Mouse (Mus musculus) gastrocnemius, postnatal 25 days (tissue): ENCODE results near the gene Gm7347. TPM values are rescaled to one million over a fixed set of nuclear protein-coding genes. Genes with fewer than 3 reads are reported as not detected.
"Not testable (repeated sequence)": the region's sequence is repeated elsewhere in the genome, so short reads cannot be mapped to it uniquely, and the experiment has no call there.

Source experiments
- DNase-seq: peaks from one replicate; pipeline ENCODE4 v3.0.0; 2022
- long read RNA-seq, 2 experiments: library from polyadenylated mRNA; stranded (forward); transcript quantifications; one replicate each; pipeline ENCODE4 v2.0.0; 2021
- total RNA-seq, 2 experiments: library from RNA; stranded (reverse); gene quantifications; 1 replicate in 1 of 2; 2 replicates in 1 of 2; pipeline ENCODE4 v1.2.3; 2021

The Gm7347 gene
- not detected for total RNA-seq
- long read RNA-seq, experiment 1 = 0 reads
- long read RNA-seq, experiment 2 = 0 reads

DNA sequence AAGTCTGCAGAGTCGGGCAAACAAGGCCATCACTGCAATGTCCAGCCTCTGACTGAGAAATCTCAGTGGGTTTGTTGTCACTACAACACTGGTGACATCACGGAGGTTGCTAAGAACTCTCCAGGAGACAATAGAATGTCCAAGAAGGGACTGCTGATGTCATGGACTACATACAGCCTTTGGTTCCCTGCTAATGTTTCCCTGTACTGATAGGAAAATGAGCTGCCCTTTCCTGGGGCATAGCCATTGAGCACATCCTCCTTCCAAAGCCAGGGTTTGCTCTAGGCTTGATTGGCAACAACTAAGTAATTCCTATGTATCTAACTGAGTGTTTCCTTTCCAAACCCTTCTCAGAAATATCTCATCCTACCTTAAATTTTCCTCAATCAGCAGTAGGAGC, at the start of gene Gm7347:
TSS of gene Gm7347 (minus strand) at position 101 of the 400 bp plus-strand sequence.
- not testable (repeated sequence) for DNase-seq

DNA sequence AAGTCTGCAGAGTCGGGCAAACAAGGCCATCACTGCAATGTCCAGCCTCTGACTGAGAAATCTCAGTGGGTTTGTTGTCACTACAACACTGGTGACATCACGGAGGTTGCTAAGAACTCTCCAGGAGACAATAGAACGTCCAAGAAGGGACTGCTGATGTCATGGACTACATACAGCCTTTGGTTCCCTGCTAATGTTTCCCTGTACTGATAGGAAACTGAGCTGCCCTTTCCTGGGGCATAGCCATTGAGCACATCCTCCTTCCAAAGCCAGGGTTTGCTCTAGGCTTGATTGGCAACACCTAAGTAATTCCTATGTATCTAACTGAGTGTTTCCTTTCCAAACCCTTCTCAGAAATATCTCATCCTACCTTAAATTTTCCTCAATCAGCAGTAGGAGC, 46.9 kb upstream of the Gm7347 start, which contains the start of gene 5031410I06Rik:
TSS of gene 5031410I06Rik (minus strand) at position 101 of the 400 bp plus-strand sequence.
- not testable (repeated sequence) for DNase-seq

DNA sequence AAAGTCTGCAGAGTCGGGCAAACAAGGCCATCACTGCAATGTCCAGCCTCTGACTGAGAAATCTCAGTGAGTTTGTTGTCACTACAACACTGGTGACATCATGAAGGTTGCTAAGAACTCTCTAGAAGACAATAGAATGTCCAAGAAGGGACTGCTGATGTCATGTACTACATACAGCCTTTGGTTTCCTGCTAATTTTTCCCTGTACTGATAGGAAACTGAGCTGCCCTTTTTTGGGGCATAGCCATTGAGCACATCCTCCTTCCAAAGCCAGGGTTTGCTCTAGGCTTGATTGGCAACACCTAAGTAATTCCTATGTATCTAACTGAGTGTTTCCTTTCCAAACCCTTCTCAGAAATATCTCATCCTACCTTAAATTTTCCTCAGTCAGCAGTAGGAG, 30.8 kb upstream of the Gm7347 start, which contains the start of gene Gm10471:
TSS of gene Gm10471 (minus strand) at position 101 of the 400 bp plus-strand sequence.
- not testable (repeated sequence) for DNase-seq

DNA sequence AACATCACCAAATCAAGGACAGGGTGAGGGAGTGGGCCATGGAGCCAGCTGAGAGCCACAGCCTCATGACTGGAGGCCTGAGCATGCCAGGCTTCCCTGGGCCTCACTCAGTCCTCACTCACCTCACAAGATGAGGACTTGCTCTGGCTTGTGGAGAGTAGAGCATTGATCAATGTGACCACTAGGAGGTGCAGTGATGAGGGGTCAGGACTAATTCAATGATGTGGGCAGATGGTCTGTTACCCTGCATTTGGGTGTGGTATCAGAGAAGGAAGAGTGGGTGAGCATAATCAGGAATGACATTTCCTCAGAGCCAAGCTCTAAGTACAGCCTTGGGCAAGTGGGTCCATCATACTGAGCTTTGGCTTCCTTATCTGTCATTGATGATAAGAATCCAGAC, 20.6 kb upstream of the Gm7347 start:
- DNase-seq = not testable (repeated sequence)

DNA sequence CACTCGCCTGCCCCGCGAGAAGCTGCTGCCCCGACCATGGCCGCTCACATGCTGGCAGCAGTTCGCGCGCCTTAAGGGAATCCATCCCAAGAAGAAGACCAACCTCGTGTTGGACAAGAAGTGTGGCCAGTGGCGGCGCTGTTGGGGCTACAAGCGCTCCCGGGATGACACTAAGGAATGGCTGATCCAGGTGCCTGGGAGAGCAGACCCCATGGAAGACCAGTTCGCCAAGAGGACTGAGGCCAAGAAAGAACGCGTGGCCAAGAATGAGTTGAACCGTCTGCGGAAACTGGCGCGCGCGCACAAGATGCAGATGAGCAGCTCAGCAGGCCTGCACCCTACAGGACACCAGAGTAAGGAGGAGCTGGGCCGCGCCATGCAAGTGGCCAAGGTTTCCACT, 12.3 kb upstream of the Gm7347 start:
- DNase-seq = no peak

DNA sequence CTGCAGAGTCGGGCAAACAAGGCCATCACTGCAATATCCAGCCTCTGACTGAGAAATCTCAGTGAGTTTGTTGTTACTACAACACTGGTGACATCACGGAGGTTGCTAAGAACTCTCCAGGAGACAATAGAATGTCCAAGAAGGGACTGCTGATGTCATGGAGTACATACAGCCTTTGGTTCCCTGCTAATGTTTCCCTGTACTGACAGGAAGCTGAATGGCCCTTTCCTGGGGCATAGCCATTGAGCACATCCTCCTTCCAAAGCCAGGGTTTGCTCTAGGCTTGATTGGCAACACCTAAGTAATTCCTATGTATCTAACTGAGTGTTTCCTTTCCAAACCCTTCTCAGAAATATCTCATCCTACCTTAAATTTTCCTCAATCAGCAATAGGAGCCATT, 18.9 kb downstream of the Gm7347 start, which contains the start of gene Speer4a:
TSS of gene Speer4a (minus strand) at position 101 of the 400 bp plus-strand sequence.
- not testable (repeated sequence) for DNase-seq

DNA sequence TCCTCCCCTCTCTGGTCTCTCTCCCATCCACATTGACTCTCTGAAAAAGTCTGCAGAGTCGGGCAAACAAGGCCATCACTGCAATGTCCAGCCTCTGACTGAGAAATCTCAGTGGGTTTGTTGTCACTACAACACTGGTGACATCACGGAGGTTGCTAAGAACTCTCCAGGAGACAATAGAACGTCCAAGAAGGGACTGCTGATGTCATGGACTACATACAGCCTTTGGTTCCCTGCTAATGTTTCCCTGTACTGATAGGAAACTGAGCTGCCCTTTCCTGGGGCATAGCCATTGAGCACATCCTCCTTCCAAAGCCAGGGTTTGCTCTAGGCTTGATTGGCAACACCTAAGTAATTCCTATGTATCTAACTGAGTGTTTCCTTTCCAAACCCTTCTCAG, 35.6 kb downstream of the Gm7347 start, which contains the start of gene Gm5862:
TSS of gene Gm5862 (minus strand) at position 101 of the 400 bp plus-strand sequence.
- not testable (repeated sequence) for DNase-seq

DNA sequence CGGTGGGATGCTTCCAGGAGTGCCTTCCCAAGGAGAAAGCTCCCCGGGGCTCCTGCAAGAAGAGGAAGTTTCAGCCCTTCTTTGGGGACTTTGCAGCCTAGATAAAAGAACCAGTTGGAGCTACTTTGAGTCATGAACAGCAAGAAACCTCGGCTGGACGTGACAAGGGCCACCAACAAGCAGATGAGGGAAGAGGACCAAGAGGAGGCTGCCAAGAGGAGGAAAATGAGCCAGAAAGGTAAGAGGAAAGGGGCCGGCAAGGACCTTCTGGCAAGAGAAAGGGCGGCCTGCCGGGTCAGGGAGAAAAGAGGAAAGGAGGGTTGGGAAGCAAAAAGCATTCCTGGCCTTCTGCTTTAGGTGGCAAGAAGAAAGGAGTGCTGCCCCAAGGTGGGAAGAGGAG, 50.7 kb downstream of the Gm7347 start:
- not testable (repeated sequence) for DNase-seq

DNA sequence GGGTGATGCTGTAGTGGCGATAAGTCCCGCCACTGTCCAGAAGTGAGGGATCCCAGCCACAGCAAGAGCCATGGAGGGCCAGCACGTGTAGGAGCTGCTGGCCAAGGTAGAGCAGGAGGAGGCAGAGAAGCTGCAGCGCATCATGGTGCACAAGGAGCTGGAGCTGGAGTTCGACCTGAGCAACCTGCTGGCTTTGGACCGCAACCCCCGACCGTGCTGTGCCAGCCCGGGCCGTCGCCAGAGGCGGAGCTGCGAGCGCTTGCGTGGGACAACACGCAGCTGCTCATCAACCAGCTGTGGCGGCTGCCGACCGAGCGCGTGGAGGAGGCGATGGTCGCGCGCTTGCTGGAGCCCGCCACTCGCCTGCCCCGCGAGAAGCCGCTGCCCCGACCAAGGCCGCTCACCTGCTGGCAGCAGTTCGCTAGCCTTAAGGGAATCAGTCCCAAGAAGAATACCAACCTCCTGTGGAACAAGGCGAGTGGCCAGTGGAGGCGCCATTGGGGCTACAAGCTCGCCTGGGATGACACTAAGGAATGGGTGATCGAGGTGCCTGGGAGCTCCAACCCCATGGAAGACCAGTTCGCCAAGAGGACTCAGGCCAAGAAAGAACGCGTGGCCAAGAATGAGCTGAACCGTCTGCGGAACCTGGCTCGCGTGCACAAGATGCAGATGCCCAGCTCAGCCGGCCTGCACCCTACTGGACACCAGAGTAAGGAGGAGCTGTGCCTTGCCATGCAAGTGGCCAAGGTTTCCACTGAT, 51.3 kb downstream of the Gm7347 start:
- DNase-seq = not testable (repeated sequence)

DNA sequence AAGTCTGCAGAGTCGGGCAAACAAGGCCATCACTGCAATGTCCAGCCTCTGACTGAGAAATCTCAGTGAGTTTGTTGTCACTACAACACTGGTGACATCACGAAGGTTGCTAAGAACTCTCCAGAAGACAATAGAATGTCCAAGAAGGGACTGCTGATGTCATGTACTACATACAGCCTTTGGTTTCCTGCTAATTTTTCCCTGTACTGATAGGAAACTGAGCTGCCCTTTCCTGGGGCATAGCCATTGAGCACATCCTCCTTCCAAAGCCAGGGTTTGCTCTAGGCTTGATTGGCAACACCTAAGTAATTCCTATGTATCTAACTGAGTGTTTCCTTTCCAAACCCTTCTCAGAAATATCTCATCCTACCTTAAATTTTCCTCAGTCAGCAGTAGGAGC, 53.7 kb downstream of the Gm7347 start, which contains the start of gene Gm1979:
TSS of gene Gm1979 (minus strand) at position 101 of the 400 bp plus-strand sequence.
- not testable (repeated sequence) for DNase-seq

Other genes starting within 250 kb of the Gm7347 start
- not detected for gene Gm21663, start 116.2 kb downstream of the Gm7347 start, total RNA-seq
- gene Gm21671, start 104.2 kb downstream of the Gm7347 start, total RNA-seq = not detected
- gene Gm21680, start 85.9 kb downstream of the Gm7347 start, total RNA-seq = not detected
- not detected for gene Gm21698, start 69.9 kb downstream of the Gm7347 start, total RNA-seq
- gene Gm1979, start 53.8 kb downstream of the Gm7347 start, total RNA-seq = not detected
- gene Gm5862, start 35.7 kb downstream of the Gm7347 start, total RNA-seq = not detected
- gene Speer4a, start 19.0 kb downstream of the Gm7347 start, total RNA-seq = not detected
- not detected for gene Gm10471, start 30.7 kb upstream of the Gm7347 start, total RNA-seq
- gene 5031410I06Rik, start 46.8 kb upstream of the Gm7347 start, total RNA-seq = not detected
- not detected for gene Gm10220, start 62.8 kb upstream of the Gm7347 start, total RNA-seq
- not detected for gene Gm7361, start 199.1 kb upstream of the Gm7347 start, total RNA-seq